Comparison of ENCODE assay signal across 10 mouse cellular contexts in genomic region chr9:71612981-71613380, GRCm38 (mm10). TPM values are rescaled to one million over a fixed set of nuclear protein-coding genes. Genes with fewer than 3 reads are reported as not detected.
DNase-seq lines count a peak whose midpoint lies in the region; ATAC-seq and TF ChIP-seq lines count a peak whose summit lies in the region.
"Had no signal": no experiment of that assay in that cellular context is flagged by ENCODE, and none has a peak within 500 bp of the region (broad histone marks: within the 10 kb centered on the region; RNA-seq: fewer than 3 reads in every experiment).

No protein-coding gene starts in this region.

- 0 out of 2 replicates have a peak overlapping the region, but pooled peaks have one; percentile 52 for H3K27ac ChIP-seq in heart, embryonic 10.5 days
- H3K27ac ChIP-seq in thymus, adult 2 months (ENCODE audit: control insufficient read depth, insufficient read depth, low read length) = no peak overlapping the region
- H3K27ac ChIP-seq: neural tube, embryonic 12.5 days had no signal

- TF ChIP-seq POLR2A in thymus, adult 2 months (IDR thresholded peaks at IDR 0.05; ENCODE audit: control insufficient read depth, extremely low read depth, insufficient read depth, low read length, poor library complexity) = no peak

- 66% methylated on average over 6 of the region's 6 CpGs for WGBS in heart, embryonic 10.5 days
- WGBS in thymus, adult 2 months = 93% methylated on average over 6 of the region's 6 CpGs

- ATAC-seq in granulocyte monocyte progenitor cell, adult 5-6 weeks (replicated peaks; ENCODE audit: poor library complexity, severe bottlenecking) = peak; percentile 58

- no peaks in the 10 kb centered on the region for H3K9me3 ChIP-seq in heart, embryonic 10.5 days
- H3K9me3 ChIP-seq: neural tube, embryonic 12.5 days had no signal

- peaks cover 46% of the 10 kb centered on the region for H3K4me1 ChIP-seq in heart, embryonic 10.5 days
- H3K4me1 ChIP-seq in thymus, adult 2 months (replicated peaks; ENCODE audit: control insufficient read depth, insufficient read depth, low read length) = peaks cover 4% of the 10 kb centered on the region; the same call in 1 of the 2 replicates
- H3K4me1 ChIP-seq: neural tube, embryonic 12.5 days had no signal

- H3K4me3 ChIP-seq in heart, embryonic 10.5 days = no peak overlapping the region
- H3K4me3 ChIP-seq in thymus, adult 2 months (ENCODE audit: control insufficient read depth, insufficient read depth, low read length) = no peak overlapping the region
- H3K4me3 ChIP-seq: neural tube, embryonic 12.5 days had no signal

- H3K36me3 ChIP-seq in heart, embryonic 10.5 days = no peaks in the 10 kb centered on the region
- H3K36me3 ChIP-seq in thymus, adult 2 months (ENCODE audit: control insufficient read depth, insufficient read depth, low read length) = no peaks in the 10 kb centered on the region
- H3K36me3 ChIP-seq: neural tube, embryonic 12.5 days had no signal

- no peak for DNase-seq in heart, embryonic 10.5 days (ENCODE audit: low spot score)
- no peak for DNase-seq in heart, adult 8-10 months (ENCODE audit: low spot score)
- peak; percentile 23 for DNase-seq in thymus, adult 2 months
- no peak for DNase-seq in thymus, postnatal 36 days
- no peak for DNase-seq in frontal cortex, postnatal 25 days (ENCODE audit: low spot score in 2 of 2)
- no peak for DNase-seq in layer of hippocampus, adult 11-12 months (ENCODE audit: low spot score)
- no peak for DNase-seq in natural killer cell, adult 2 months (ENCODE audit: low spot score in 2 of 2)
- DNase-seq: kidney, adult 18-20 months had no signal

- H3K27me3 ChIP-seq in heart, embryonic 10.5 days (ENCODE audit: insufficient read depth, poor library complexity, severe bottlenecking) = no peaks in the 10 kb centered on the region
- H3K27me3 ChIP-seq in thymus, adult 2 months (ENCODE audit: control insufficient read depth, insufficient read depth, low read length) = no peaks in the 10 kb centered on the region
- H3K27me3 ChIP-seq: neural tube, embryonic 12.5 days had no signal

- TF ChIP-seq CTCF in thymus, adult 2 months (IDR thresholded peaks at IDR 0.05; ENCODE audit: borderline replicate concordance, control insufficient read depth, extremely low read depth, insufficient read depth, low read length, poor library complexity) = peak; percentile 48; the same call in 1 of the 2 replicates

RNA-seq across cellular contexts. Expression of gene Myzap, which starts 20.8 kb away (rescaled TPM):
- polyA plus RNA-seq in heart, embryonic 10.5 days (2016; fragmentation: Nextera tagmentation; extraction: Ambion mirVana) = 23.4 and 38.5 TPM in 2 replicates
- total RNA-seq in heart, adult 8-10 months (2022) = 100 to 1,000 TPM; 373 to 483 (median 430) TPM
- 4.3 and 9.6 TPM in 2 replicates for polyA plus RNA-seq in thymus, adult 2 months (2012; rRNA removed)
- total RNA-seq in granulocyte monocyte progenitor cell, adult 5-6 weeks (2014; fragmentation: Nextera tagmentation) = not detected in 2 replicates
- 0.34 TPM in 1 of 2 replicates, not detected in the other for total RNA-seq in granulocyte monocyte progenitor cell, adult 5-6 weeks (2017)

Comparison
In these comparisons a context has a peak if more than half of its experiments do, and no peak if none do; other contexts are left out.
1. RNA of gene Myzap, which starts 20.8 kb away (total RNA-seq): 373 to 483 TPM in heart, adult 8-10 months; 0.34 TPM in granulocyte monocyte progenitor cell, adult 5-6 weeks; every median in the first group is over 100 times any median in the second.